Mouse (Mus musculus): ENCODE data around the gene Ifitm2.
"Not testable (repeated sequence)": the region's sequence is repeated elsewhere in the genome, so short reads cannot be mapped to it uniquely, and the experiment has no call there.

The Ifitm2 gene

DNA sequence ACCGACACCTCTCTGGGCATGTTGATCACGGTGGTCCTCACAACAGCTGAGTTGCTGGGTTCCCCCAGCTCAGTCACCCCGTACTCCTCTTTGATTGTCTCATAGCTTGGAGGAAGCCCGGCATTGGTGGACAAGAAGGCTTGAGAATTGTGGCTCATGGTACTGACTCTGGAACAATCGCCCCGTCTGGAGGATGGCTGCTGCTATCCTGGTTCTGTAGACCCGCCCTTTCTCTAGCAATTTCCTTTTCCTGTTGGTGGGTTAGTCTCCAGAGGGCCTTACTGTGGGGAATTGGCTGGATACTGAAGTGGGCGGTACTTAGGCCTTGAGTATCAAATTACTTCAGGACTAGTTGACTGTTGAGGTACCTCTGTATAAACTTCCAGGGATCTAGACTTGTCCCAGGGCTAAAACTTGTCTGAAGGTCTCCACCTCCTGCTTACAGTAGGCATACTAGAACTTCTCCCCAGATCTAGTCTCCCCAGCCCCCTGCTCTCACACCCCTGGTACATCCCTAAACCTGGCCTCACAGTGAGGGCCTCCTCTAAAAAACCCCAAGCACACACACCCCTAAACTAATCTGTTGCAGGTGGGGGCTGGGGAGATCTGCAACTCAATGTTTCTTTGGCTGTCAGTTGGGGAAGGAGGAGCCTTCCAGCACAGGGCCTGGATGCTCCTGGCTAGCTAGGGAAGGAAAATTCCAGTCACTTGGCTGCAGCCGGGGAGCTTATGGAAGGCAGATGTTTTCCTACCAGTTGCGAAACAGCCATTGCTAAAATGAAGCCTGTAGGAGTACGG, at the start of gene Ifitm2, which contains the start of gene Gm45717:
Gene Ifitm2, minus strand, starts transcription at position 230 of the 798 bp plus-strand sequence.
Gene Gm45717, minus strand, starts transcription at position 180 of the 798 bp plus-strand sequence.
- no peak for ATAC-seq (ENCODE audit: insufficient number of reproducible peaks, low FRiP score, low TSS enrichment)

DNA sequence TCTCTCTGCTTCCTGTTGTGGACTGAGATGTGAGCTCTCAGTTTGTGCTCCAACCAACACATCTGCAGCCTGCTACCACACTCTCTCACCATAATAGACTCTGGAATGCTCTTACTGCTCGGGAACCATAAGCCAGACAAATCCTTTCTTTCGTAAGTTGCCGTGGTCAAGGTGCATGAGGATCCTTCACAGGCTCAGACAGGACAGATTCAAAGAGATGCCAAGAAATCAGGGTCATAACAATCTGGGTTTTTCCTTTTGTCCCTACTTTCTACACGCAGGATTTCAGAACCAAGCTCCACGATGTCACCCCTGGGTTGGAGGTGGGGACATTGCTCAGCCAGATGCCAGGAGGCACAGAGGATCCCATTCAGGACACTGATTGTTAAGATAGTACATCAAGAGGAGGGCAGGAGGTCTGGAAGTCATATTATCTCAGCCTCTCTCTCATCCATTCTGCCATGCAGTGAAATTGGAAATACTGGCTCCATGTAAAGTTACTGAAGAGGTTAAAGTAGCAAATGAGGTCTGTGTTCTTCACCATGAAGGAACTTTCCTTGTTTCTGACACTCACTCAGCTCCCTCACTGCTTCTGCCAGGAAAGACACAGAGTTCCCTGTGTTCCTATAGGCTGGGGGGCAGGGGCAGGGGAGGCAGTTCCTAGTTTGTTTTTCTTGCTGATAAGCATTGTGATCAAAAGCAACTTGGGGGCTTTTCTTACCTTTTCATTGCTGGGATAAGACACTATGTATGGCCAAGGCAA, 47.6 kb upstream of the Ifitm2 start:
- no peak for ATAC-seq (ENCODE audit: insufficient number of reproducible peaks, low FRiP score, low TSS enrichment)

DNA sequence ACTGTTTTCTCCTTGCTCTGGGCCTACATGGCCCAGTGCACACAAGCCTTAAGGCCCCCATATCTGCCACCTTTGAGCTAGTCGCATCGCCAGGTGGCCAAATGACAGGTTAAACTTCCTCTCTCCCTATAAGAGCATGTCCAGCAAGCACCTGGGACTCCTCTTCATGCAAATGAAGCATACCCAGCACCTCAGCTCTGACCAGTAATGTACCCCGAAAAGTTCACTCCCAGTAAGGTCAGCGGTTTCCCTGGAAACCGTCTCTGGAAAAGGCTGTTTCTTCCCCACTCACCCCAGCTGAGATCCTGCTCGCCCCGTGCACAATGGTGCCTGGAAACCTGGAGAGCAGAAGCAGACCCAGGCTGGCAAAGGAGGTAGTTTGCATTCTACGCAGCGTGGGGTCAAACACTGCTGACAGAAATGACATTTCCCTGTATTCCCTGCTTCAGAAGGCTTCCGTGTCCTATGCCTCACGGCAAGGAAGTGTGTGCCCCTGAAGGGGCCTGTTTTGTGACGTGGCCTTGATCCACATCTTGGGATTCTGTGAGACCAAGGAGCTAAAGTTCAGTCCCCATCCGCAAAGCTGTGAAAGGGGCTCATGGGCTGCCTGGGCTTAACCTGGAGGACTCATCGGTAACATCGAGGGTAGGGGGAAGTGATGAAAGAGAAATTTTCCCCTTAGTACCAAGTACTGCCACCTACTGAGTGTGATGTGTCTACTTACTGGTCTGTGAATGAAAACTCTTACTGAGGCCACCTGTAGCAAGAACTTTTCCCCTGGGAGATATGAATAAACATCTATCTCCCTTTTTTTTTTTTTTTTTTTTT, 45.3 kb upstream of the Ifitm2 start:
- ATAC-seq (ENCODE audit: insufficient number of reproducible peaks, low FRiP score, low TSS enrichment), result no peak

GRCm38 (mm10) chr7:140998853-140999700, 43.3 kb upstream of the Ifitm2 start:
- no peak for ATAC-seq (ENCODE audit: insufficient number of reproducible peaks, low FRiP score, low TSS enrichment)

DNA sequence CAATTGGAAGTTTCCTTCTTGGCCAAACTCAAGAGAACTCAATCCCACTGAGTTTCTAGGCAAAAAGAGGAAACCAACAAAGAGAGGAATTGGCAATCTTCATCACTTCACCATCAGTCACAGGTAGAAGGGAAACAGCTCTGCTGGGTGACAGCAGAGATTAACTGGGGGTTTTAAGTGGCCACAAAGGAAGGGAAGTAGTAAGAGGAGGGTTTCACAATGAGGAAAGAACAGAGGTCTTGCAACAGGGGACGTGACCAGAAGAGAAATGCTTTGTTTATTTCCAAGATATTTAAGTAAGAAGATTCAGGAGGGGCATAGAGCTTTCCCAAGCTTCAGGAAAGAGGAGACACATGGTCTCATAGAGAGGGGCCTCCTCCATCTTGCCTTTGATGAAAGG, 42.0 kb upstream of the Ifitm2 start:
- ATAC-seq (ENCODE audit: insufficient number of reproducible peaks, low FRiP score, low TSS enrichment), result no peak

- ATAC-seq (ENCODE audit: insufficient number of reproducible peaks, low FRiP score, low TSS enrichment), result no peak
Measured at GRCm38 (mm10) chr7:140991117-140991689, 35.4 kb upstream of the Ifitm2 start.

GRCm38 (mm10) chr7:140990622-140991021, 34.8 kb upstream of the Ifitm2 start:
- ATAC-seq (ENCODE audit: insufficient number of reproducible peaks, low FRiP score, low TSS enrichment), result no peak

GRCm38 (mm10) chr7:140990185-140990584, 34.4 kb upstream of the Ifitm2 start:
- ATAC-seq (ENCODE audit: insufficient number of reproducible peaks, low FRiP score, low TSS enrichment), result no peak

GRCm38 (mm10) chr7:140989022-140989421, 33.2 kb upstream of the Ifitm2 start:
- no peak for ATAC-seq (ENCODE audit: insufficient number of reproducible peaks, low FRiP score, low TSS enrichment)

- ATAC-seq (ENCODE audit: insufficient number of reproducible peaks, low FRiP score, low TSS enrichment), result no peak
Measured at GRCm38 (mm10) chr7:140987182-140988138, 31.7 kb upstream of the Ifitm2 start.

DNA sequence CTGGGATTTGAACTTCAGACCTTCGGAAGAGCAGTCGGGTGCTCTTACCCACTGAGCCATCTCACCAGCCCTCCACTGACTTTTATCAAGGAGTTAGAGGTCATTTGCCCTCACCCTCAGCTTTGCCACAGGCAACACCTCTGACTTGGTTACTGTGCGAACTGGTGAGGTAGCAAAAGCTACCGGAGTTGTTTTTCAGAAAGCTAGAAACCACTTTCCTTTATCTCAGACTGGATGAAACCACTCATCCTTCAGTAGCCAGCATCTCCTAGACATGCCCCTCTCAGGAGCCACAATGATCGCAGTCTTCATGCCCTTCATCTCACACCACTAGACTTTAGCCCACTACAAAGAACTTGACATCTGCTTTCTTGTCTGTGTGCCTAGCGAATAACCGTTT, 27.2 kb upstream of the Ifitm2 start:
- ATAC-seq (ENCODE audit: insufficient number of reproducible peaks, low FRiP score, low TSS enrichment), result no peak

- no peak for ATAC-seq (ENCODE audit: insufficient number of reproducible peaks, low FRiP score, low TSS enrichment)
Measured at GRCm38 (mm10) chr7:140981704-140982103, 25.9 kb upstream of the Ifitm2 start.

DNA sequence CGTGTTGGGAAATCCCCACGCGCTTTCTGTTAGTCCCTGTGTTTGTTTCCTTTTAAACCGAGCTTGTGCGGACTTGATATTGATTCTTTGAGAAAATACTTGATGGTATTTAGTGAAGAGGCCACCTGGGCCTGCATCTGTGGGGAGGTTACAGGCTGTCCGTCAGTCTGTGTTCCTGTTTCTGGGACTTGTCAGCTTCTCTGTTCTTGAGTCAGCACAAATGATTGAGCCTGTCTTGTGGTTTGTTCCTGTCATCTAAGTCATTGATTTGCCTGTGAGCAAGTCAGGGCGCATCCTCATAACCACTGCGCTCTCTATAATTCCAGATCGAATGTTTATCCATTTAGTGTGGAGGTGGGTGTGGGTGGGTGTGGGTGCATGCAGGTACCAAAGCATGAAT, 20.9 kb upstream of the Ifitm2 start:
- ATAC-seq (ENCODE audit: insufficient number of reproducible peaks, low FRiP score, low TSS enrichment), result not testable (repeated sequence)

DNA sequence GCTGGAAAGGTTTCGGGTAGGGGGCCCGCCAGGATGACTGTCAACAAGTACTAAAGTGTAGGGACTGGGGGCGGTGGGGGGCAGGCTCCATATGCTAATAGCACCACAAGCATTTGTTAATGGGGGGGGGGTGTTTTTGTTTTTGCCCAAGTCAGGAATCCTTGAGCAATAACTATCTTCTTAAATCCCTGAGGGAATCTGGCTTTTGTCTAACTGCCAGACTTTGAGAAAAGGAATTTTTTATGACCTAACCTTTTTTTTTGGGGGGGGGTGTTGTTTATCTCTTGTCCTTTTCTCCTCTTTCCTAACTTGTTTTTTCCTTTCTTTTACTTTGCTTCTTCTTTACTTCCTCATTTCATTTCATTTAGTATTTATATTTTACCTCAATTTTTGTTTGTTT, 19.7 kb upstream of the Ifitm2 start:
- ATAC-seq (ENCODE audit: insufficient number of reproducible peaks, low FRiP score, low TSS enrichment), result no peak

DNA sequence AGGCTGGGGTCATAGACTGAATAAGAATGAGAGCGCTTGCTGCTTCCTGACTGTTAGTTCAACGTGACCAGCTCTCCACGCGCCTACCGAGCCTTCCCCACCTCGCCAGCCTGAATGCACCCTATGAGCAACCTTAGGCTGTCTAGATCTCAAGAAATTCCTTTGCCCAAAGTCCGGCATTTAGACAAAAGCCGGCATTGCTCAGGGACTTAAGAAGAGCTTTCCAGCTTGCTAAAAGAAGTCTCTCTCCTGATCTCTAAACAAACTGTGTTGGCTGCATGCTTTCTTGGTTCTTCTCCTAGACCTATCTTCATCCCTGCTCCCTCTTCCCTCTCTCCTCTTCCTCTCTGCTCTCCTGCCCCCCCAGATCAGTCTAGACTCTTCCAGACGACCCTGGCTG, 19.2 kb upstream of the Ifitm2 start:
- ATAC-seq (ENCODE audit: insufficient number of reproducible peaks, low FRiP score, low TSS enrichment), result no peak

DNA sequence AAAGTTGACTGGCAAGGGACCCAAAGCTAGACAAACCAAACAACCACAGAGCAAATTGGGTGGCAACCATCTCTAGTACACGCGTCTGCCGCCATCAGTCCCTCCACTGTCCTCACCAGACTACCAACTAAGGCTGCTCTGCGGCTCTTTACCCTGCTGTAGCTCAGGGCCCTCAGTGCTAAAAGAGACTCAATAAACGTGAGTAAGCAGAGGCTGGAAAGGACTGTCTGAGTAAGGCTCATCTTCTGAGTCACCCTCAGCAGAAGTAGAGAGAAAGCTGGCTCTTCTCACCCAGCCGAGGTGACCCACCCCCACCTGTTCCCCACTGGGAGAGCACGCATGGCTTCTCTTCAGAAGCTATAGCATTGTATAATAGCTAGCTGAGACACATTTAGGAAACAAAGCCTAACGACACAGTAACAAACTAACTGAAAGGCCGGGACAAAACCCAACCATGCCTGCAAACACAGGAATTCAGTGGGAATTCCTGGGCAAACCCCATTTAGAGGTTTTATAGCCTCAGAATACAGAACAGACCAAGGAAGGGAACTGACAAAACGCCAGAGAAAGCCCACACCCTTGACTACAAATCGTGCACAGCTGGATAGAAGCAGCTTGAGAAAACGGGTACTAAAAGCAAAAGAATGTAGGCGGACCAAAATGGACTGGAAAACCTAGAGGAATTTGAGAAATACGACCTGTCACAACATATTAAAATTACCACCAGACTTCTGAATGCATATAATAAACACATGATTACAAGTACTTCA, 17.8 kb upstream of the Ifitm2 start:
- no peak for ATAC-seq (ENCODE audit: insufficient number of reproducible peaks, low FRiP score, low TSS enrichment)

- no peak for ATAC-seq (ENCODE audit: insufficient number of reproducible peaks, low FRiP score, low TSS enrichment)
Measured at GRCm38 (mm10) chr7:140971479-140972171, 15.8 kb upstream of the Ifitm2 start.

Data from cerebellum, adult (tissue).